Mouse (Mus musculus) kidney, adult 2 months (tissue): ENCODE measurements around the gene Abcb6. TPM values are rescaled to one million over a fixed set of nuclear protein-coding genes. Genes with fewer than 3 reads are reported as not detected.

ENCODE experiments used
- DNase-seq: peaks from one replicate; pipeline ENCODE4 v3.0.0; 2021
- H3K27ac ChIP-seq: fragments of 200-500 bp; 2 replicates; pipeline ENCODE4 v1.5.1; 2012; ENCODE audit warnings: low read depth, low read length, control low read depth, inconsistent platforms; ENCODE audit not compliant: insufficient read depth
- H3K27me3 ChIP-seq: fragments of 200-500 bp; replicated peaks from 2 replicates; pipeline ENCODE4 v1.6.1; 2012; ENCODE audit warnings: mild to moderate bottlenecking, moderate library complexity, low read length, inconsistent platforms; ENCODE audit not compliant: control insufficient read depth, insufficient read depth
- H3K36me3 ChIP-seq: fragments of 200-500 bp; 2 replicates; pipeline ENCODE4 v1.6.1; 2012; ENCODE audit warnings: mild to moderate bottlenecking, moderate library complexity, low read length, inconsistent platforms; ENCODE audit not compliant: control insufficient read depth, insufficient read depth
- H3K4me1 ChIP-seq: fragments of 200-500 bp; 2 replicates; pipeline ENCODE4 v1.6.1; 2011; ENCODE audit warnings: low read length; ENCODE audit not compliant: control insufficient read depth, insufficient read depth
- H3K4me3 ChIP-seq: fragments of 200-500 bp; 2 replicates; pipeline ENCODE4 v1.5.1; 2011; ENCODE audit warnings: mild to moderate bottlenecking, low read depth, low read length, control low read depth; ENCODE audit not compliant: insufficient read depth
- CTCF ChIP-seq: fragments of 200-500 bp; conservative IDR thresholded peaks from 2 replicates; pipeline ENCODE4 v1.5.1; 2011; ENCODE audit warnings: low read depth, mild to moderate bottlenecking, control low read depth, low read length, moderate library complexity, mixed read lengths; ENCODE audit not compliant: insufficient read depth, insufficient read length
- POLR2A ChIP-seq: fragments of 200-500 bp; IDR thresholded peaks from one replicate; pipeline ENCODE4 v1.6.1; 2011; ENCODE audit warnings: low read depth, low read length, control low read depth
- WGBS: fragments of 180-500 bp; shearing (Covaris S2); methylation state at CpG from one replicate; pipeline ENCODE4 v1.1.7; 2018; 5-methylcytosine and 5-hydroxymethylcytosine counted together
- polyA plus RNA-seq: library from polyadenylated mRNA; depleted of rRNA; stranded (reverse); fragments of >200 nt; gene quantifications from 2 replicates; pipeline ENCODE4 v1.2.3, GENCODE M21; 2012; rRNA removed

Abcb6 gene
- polyA plus RNA-seq, 1 experiment: 41.3 TPM

GRCm38 (mm10) chr1:75136730-75137129 is 43.5 kb downstream of the Abcb6 start:
- no peak overlapping the region for H3K27ac ChIP-seq
- TF ChIP-seq CTCF: no peak
- TF ChIP-seq POLR2A: no peak
- DNase-seq: no peak
- peaks cover 11% of the 10 kb centered on the region for H3K4me1 ChIP-seq
- H3K36me3 ChIP-seq: peaks cover 6% of the 10 kb centered on the region
- H3K4me3 ChIP-seq: no peak overlapping the region
- 74% methylated on average over 3 of the region's 3 CpGs for WGBS
- no peaks in the 10 kb centered on the region for H3K27me3 ChIP-seq

GRCm38 (mm10) chr1:75136293-75136692 is 43.9 kb downstream of the Abcb6 start:
- no peak for TF ChIP-seq POLR2A
- TF ChIP-seq CTCF: no peak
- 86% methylated on average over 6 of the region's 6 CpGs for WGBS
- DNase-seq: no peak

GRCm38 (mm10) chr1:75133421-75134207 is 46.6 kb downstream of the Abcb6 start, which contains the start of gene Slc23a3:
Slc23a3 (minus strand) TSS chr1:75133890.
- peak; percentile 80 for DNase-seq

More at GRCm38 (mm10) chr1:75136293-75136692, 43.9 kb downstream of the Abcb6 start:
- Histone ChIP-seq H3K27me3 (no peaks in the 10 kb centered on the region), H3K4me3 (no peak overlapping the region), H3K36me3 (peaks cover 6% of the 10 kb centered on the region), H3K4me1 (peaks cover 11% of the 10 kb centered on the region), H3K27ac (no peak overlapping the region)

GRCm38 (mm10) chr1:75128641-75129040 is 51.6 kb downstream of the Abcb6 start:
- H3K4me1 ChIP-seq: peaks cover 9% of the 10 kb centered on the region
- no peaks in the 10 kb centered on the region for H3K27me3 ChIP-seq
- WGBS: 81% methylated on average over 3 of the region's 3 CpGs
- no peak overlapping the region for H3K27ac ChIP-seq
- H3K36me3 ChIP-seq: no peaks in the 10 kb centered on the region
- DNase-seq: no peak
- H3K4me3 ChIP-seq: no peak overlapping the region
- no peak for TF ChIP-seq CTCF
- TF ChIP-seq POLR2A: no peak

More at GRCm38 (mm10) chr1:75133421-75134207, 46.6 kb downstream of the Abcb6 start, which contains the start of gene Slc23a3:
- Histone ChIP-seq H3K36me3 (peaks cover 6% of the 10 kb centered on the region), H3K27me3 (no peaks in the 10 kb centered on the region), H3K4me3 (no peak within 1 kb of the TSS), H3K4me1 (peaks cover 11% of the 10 kb centered on the region), H3K27ac (no peak within 1 kb of the TSS)
- no peak for TF ChIP-seq POLR2A
- WGBS: 39% methylated on average over 12 of the region's 12 CpGs

GRCm38 (mm10) chr1:75125418-75125817 is 54.8 kb downstream of the Abcb6 start:
- H3K27ac ChIP-seq: peak overlapping the region; percentile 98
- H3K4me1 ChIP-seq: peaks cover 4% of the 10 kb centered on the region
- TF ChIP-seq POLR2A (no peak), CTCF (no peak)
- no peaks in the 10 kb centered on the region for H3K36me3 ChIP-seq
- WGBS: 37% methylated on average over 5 of the region's 5 CpGs
- H3K27me3 ChIP-seq: no peaks in the 10 kb centered on the region
- peak overlapping the region; percentile 69; the same call in 1 of the 2 replicates for H3K4me3 ChIP-seq
- DNase-seq: no peak

GRCm38 (mm10) chr1:75124346-75125321 is 55.6 kb downstream of the Abcb6 start, which contains the start of gene Nhej1:
Nhej1 (minus strand) TSS chr1:75125200.
- H3K27ac ChIP-seq: peak within 1 kb of the TSS; percentile 98
- TF ChIP-seq CTCF (peak; percentile 86), POLR2A (peak; percentile 35)
- WGBS: 2% methylated on average over 56 of the region's 56 CpGs
- peaks cover 4% of the 10 kb centered on the region for H3K4me1 ChIP-seq
- H3K27me3 ChIP-seq: no peaks in the 10 kb centered on the region
- DNase-seq: peak; percentile 97
- no peaks in the 10 kb centered on the region for H3K36me3 ChIP-seq
- peak within 1 kb of the TSS; percentile 69 for H3K4me3 ChIP-seq

- no peak overlapping the region for H3K4me3 ChIP-seq
- no peaks in the 10 kb centered on the region for H3K27me3 ChIP-seq
- peaks cover 4% of the 10 kb centered on the region for H3K4me1 ChIP-seq
- TF ChIP-seq CTCF (no peak), POLR2A (no peak)
- no peak overlapping the region for H3K27ac ChIP-seq
- DNase-seq: peak; percentile 19
- WGBS: 85% methylated on average over 3 of the region's 3 CpGs
- no peaks in the 10 kb centered on the region for H3K36me3 ChIP-seq
Measured at GRCm38 (mm10) chr1:75122211-75122610, 58.0 kb downstream of the Abcb6 start.

Other genes with a start within 250 kb of the Abcb6 start
- 1.6 and 2.4 TPM in 2 replicates for gene Cfap65, start 244.8 kb downstream of the Abcb6 start, polyA plus RNA-seq
- gene Ihh, start 228.7 kb downstream of the Abcb6 start, polyA plus RNA-seq: 30.3 and 43.5 TPM in 2 replicates
- 2.9 and 4.2 TPM in 2 replicates for gene Nhej1, start 55.2 kb downstream of the Abcb6 start, polyA plus RNA-seq
- 12.8 and 25.2 TPM in 2 replicates for gene Slc23a3, start 46.5 kb downstream of the Abcb6 start, polyA plus RNA-seq
- gene Cnppd1, start 37.7 kb downstream of the Abcb6 start, polyA plus RNA-seq: 67.7 and 70.8 TPM in 2 replicates
- gene Retreg2, start 37.6 kb downstream of the Abcb6 start, polyA plus RNA-seq: 225 and 237 TPM in 2 replicates
- 61.6 and 73.7 TPM in 2 replicates for gene Zfand2b, start 11.7 kb downstream of the Abcb6 start, polyA plus RNA-seq
- gene Ankzf1, start 11.8 kb upstream of the Abcb6 start, polyA plus RNA-seq: 14.5 and 17.0 TPM in 2 replicates
- gene Atg9a, start 11.8 kb upstream of the Abcb6 start, polyA plus RNA-seq: 67.5 and 86.5 TPM in 2 replicates
- gene Glb1l, start 30.4 kb upstream of the Abcb6 start, polyA plus RNA-seq: 118 and 146 TPM in 2 replicates
- gene Stk16, start 30.4 kb upstream of the Abcb6 start, polyA plus RNA-seq: 254 and 277 TPM in 2 replicates
- gene Tuba4a, start 39.5 kb upstream of the Abcb6 start, polyA plus RNA-seq: 213 and 301 TPM in 2 replicates
- not detected in 2 replicates for gene A630095N17Rik, start 51.7 kb upstream of the Abcb6 start, polyA plus RNA-seq
- 41.1 and 42.6 TPM in 2 replicates for gene Dnajb2, start 56.0 kb upstream of the Abcb6 start, polyA plus RNA-seq
- gene Ptprn, start 84.1 kb upstream of the Abcb6 start, polyA plus RNA-seq: 0.53 and 0.81 TPM in 2 replicates
- 0.24 and 0.41 TPM in 2 replicates for gene Resp18, start 98.0 kb upstream of the Abcb6 start, polyA plus RNA-seq
- gene Dnpep, start 137.6 kb upstream of the Abcb6 start, polyA plus RNA-seq: 117 and 124 TPM in 2 replicates
- 17.0 and 32.1 TPM in 2 replicates for gene Des, start 179.9 kb upstream of the Abcb6 start, polyA plus RNA-seq
- gene Speg, start 194.9 kb upstream of the Abcb6 start, polyA plus RNA-seq: 34.6 and 43.9 TPM in 2 replicates